Mouse (Mus musculus) cerebellum, adult 11 months (tissue): ENCODE measurements at regions not wholly inside any gene's neighbourhood (a gene's known extent, or its start where the extent isn't known, plus 50 kb on each side); places are given as distances from the start of the nearest gene placed in this dataset.

Experiments used
- DNase-seq: peaks from one replicate; pipeline ENCODE4 v3.0.0; 2022

DNA sequence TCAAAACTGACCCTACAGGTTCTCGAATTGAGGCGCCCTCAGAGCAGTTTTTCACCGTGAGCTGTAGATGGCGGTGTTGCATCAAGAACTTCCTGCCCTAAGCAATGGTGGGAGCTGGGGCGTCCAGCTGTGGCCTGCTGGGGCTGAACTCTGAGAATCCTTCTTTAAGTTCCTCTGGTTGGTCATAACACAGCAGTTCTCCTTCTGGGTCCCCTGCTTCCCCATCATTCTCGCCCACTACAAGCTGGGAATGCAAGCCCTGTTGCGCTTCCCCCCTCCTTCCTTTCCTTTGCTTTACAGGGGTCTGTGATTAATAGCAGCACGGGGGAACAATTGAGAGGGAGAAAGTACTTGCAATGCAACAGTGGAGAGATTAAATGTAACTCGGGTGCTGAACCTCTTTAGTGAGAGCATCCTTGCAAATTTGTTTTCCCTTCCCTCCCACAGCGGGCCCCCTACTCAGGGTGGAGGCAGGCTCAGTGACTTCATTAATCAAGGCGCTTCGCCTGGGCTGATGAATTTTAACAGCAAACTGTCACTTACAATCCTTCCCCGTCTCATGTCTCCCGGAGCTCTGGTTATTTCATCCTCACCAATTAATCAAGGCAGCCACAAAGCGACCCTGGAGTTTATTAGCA lies 794.3 kb upstream of the Api5 start:
- peak; percentile 3 for DNase-seq

DNA sequence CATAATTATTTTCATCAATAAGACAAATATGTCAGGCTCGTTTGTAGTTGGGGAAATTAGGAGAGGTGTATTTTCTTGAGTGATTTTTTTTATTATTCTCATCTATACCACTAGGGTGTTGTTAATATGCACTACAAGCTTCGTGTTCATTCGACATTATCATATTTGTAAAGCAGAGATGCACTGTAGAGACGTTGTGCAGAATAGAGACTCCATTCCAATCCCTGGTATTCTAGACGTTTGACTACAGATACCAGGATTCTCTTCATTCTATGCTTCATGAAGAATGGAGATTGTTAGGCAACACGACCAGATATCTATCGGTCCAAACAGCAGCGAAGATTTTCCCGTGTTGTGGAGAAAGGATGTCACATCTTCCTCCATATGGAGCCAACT lies 793.8 kb upstream of the Api5 start:
- no peak for DNase-seq

DNA sequence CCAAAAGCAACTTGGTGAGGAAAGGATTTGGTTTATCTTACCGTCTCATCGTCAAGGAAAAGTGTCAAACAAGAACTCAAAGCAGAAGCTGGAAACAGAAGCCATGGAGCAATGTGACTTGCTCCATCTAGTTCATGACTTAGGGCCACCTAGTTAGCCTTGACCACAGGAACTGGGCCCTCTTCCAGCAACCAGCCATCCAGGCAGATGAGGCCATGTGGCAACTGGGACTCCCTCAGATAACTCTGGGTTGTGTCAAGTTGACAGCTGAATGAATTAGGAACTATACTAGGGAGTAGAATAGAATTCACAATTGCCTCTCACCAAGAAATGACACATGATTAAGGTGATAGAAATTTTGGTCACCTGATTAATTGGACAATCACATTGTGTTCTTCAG lies 791.5 kb upstream of the Api5 start:
- no peak for DNase-seq

DNA sequence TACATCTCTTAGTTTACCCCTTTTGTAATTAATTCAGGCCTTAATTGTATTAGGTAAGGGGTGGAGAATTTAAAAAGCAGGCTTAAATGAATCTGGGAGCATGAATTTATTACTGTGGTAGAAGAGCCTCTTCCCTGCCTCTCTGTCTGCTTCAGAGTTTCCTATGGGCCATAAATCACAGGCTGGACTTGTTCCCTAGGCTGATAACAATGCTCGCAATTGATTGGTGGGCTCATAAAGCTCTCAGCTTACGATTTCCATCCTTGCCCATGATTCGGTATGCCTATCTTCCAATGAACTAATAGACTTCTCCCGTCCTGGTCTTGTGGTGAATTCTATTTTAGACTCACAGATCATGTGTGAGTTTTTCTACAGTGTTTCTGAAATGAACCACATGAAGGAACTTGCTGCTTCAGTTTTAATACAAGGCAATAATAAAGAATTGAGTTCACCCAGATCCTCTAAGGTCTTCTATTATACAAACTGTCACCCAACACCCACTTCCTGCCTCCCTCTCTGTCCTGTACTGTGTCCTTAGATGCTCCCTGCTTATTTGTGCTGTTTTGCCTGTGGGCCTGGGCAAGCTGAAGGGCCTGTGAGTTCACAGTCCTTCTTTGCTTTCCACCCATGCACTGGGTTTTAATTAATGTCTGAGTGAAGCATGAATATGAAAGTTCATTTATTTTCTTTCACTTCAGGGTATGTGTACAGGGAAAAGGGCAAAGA lies 772.4 kb upstream of the Api5 start:
- no peak for DNase-seq
